Mouse (Mus musculus) liver, embryonic 13.5 days (tissue): ENCODE measurements around the gene Galnt12. TPM values are rescaled to one million over a fixed set of nuclear protein-coding genes. Genes with fewer than 3 reads are reported as not detected.

ENCODE experiments used
- ATAC-seq: fragments of 200-750 bp; cut with Nextera tagmentation; 2 replicates; pipeline ENCODE4 v1.8.0; 2017; ENCODE audit warnings: low read depth, mild to moderate bottlenecking, moderate number of reproducible peaks, moderate library complexity
- DNase-seq: peaks from one replicate; pipeline ENCODE4 v3.0.0; 2022
- H3K27ac ChIP-seq: fragments of 300-500 bp; sonication (generic); 2 replicates; pipeline ENCODE4 v1.5.1; 2015; ENCODE audit warnings: moderate library complexity, mild to moderate bottlenecking, inconsistent platforms
- H3K27me3 ChIP-seq: fragments of 300-500 bp; sonication (generic); 2 replicates; pipeline ENCODE4 v1.6.1; 2015; ENCODE audit warnings: mild to moderate bottlenecking, inconsistent platforms
- H3K36me3 ChIP-seq: fragments of 300-500 bp; sonication (generic); 2 replicates; pipeline ENCODE4 v1.6.1; 2015; ENCODE audit warnings: mild to moderate bottlenecking, inconsistent platforms
- H3K4me1 ChIP-seq: fragments of 300-500 bp; sonication (generic); replicated peaks from 2 replicates; pipeline ENCODE4 v1.6.1; 2015; ENCODE audit warnings: inconsistent platforms
- H3K4me2 ChIP-seq: fragments of 300-500 bp; sonication (generic); 2 replicates; pipeline ENCODE4 v1.6.1; 2015; ENCODE audit warnings: inconsistent platforms, mild to moderate bottlenecking, moderate library complexity
- H3K4me3 ChIP-seq: fragments of 300-500 bp; sonication (generic); replicated peaks from 2 replicates; pipeline ENCODE4 v1.5.1; 2015; ENCODE audit warnings: mild to moderate bottlenecking, inconsistent platforms
- H3K9ac ChIP-seq: fragments of 300-500 bp; sonication (generic); 2 replicates; pipeline ENCODE4 v1.6.1; 2015; ENCODE audit warnings: mild to moderate bottlenecking, inconsistent platforms
- H3K9me3 ChIP-seq: fragments of 300-500 bp; sonication (generic); replicated peaks from 2 replicates; pipeline ENCODE4 v1.6.1; 2016; ENCODE audit warnings: inconsistent platforms
- WGBS: fragments of 180-500 bp; shearing (Covaris S2); methylation state at CpG from one replicate; pipeline ENCODE4 v1.1.7; 2015; ENCODE audit not compliant: insufficient replicate concordance; 5-methylcytosine and 5-hydroxymethylcytosine counted together
- polyA plus RNA-seq: library from polyadenylated mRNA; unstranded; fragments of >200 nt; fragmentation: Nextera tagmentation; extraction: Ambion mirVana; gene quantifications from 2 replicates; pipeline ENCODE4 v1.2.1, GENCODE M21; 2015

Gene Galnt12
- polyA plus RNA-seq, 1 experiment from 2014 or later: 0.40 TPM

DNA sequence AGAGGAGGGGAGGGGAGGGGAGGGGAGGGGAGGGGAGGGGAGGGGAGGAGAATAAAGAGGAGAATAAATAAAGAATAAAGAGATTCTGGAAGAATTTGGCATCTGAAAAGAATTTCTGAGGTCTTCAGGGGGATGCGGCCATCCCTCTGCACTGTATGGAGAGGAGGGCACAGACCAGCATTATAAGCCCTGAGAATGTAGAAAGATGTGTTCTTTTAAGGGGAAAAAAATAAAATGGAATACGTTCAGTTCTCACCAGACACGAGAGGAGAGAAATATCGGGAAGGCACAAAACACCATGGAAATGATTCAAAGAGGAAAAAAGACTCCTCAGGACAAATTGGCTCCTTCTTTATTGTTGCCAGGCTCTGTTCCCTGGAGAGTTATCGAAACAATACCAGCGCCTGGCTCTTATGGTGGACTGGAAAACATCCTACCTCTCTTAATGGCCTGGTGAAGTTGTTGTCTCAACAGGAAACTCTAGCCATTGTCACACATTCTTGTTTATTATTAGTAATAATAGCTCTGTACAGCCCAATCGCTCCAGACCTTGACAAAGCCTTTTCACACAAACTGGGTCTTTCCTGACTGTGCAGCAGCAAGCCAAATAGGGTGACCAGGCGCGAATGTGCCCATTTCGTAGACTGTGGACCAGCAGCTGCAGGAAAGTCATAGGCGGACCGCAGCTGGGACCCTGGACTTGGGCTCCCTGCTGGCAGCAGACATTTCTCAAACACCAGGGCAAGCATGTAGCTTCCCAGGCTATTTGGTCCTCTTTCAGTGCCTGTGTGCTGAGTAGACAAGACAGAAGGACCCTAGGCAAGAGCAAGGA is 70.3 kb downstream of the Galnt12 start:
- Histone ChIP-seq H3K9me3 (no peaks in the 10 kb centered on the region), H3K27me3 (no peaks in the 10 kb centered on the region), H3K4me1 (no peaks in the 10 kb centered on the region), H3K4me2 (no peak overlapping the region), H3K27ac (no peak overlapping the region), H3K4me3 (no peak overlapping the region), H3K36me3 (no peaks in the 10 kb centered on the region), H3K9ac (no peak overlapping the region)
- no peak for ATAC-seq
- 59% methylated on average over 12 of the region's 12 CpGs for WGBS
- DNase-seq: no peak

DNA sequence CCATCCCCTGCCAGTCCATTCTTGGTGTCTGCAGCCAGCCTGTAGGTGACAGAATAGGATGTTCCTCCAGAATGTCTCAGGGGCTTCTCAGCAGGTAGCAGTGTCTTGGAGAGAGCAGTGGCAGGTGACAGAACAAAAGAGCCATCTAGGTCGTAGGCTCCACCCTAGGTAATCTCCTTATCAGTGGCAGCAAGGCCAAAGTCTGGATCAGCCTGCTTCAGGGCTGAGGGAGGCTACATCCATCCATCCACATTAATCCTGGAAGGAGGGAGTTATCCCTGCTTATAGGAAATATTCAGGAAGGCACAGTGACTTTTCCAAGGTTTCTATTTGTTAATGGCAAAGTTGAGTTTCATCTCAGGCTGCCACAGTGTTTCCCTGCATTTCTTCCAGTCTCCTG is 80.6 kb downstream of the Galnt12 start:
- H3K4me1 ChIP-seq: no peaks in the 10 kb centered on the region
- ATAC-seq: no peak
- no peaks in the 10 kb centered on the region for H3K27me3 ChIP-seq
- no peaks in the 10 kb centered on the region for H3K9me3 ChIP-seq
- no peak for DNase-seq
- no peak overlapping the region for H3K27ac ChIP-seq
- no peak overlapping the region for H3K4me2 ChIP-seq
- WGBS: 26% methylated on average over 1 of the region's 1 CpGs
- H3K36me3 ChIP-seq: no peaks in the 10 kb centered on the region
- H3K4me3 ChIP-seq: no peak overlapping the region
- no peak overlapping the region for H3K9ac ChIP-seq

Other genes starting within 250 kb of the Galnt12 start
- 0.09 TPM in 2 replicates for gene Gabbr2, start 100.0 kb upstream of the Galnt12 start, polyA plus RNA-seq
- gene Anks6, start 34.5 kb upstream of the Galnt12 start, polyA plus RNA-seq: 0.10 and 0.13 TPM in 2 replicates
- 0.36 and 0.37 TPM in 2 replicates for gene Col15a1, start 116.3 kb downstream of the Galnt12 start, polyA plus RNA-seq